Mouse (Mus musculus) E14TG2a.4 (cell line): ENCODE results near the gene F3.

Experiments
- H3K27me3 ChIP-seq: 2 replicates; pipeline ENCODE4 v1.6.1; 2014; ENCODE audit warnings: low read length, control low read depth; ENCODE audit not compliant: insufficient read depth
- H3K36me3 ChIP-seq: 2 replicates; pipeline ENCODE4 v1.6.1; 2014; ENCODE audit warnings: low read length, control low read depth; ENCODE audit not compliant: insufficient read depth
- H3K4me1 ChIP-seq: replicated peaks from 2 replicates; pipeline ENCODE4 v1.6.1; 2014; ENCODE audit warnings: low read depth, low read length, control low read depth
- H3K4me3 ChIP-seq: replicated peaks from 2 replicates; pipeline ENCODE4 v1.5.1; 2014; ENCODE audit warnings: mild to moderate bottlenecking, low read length
- H3K9me3 ChIP-seq: 2 replicates; pipeline ENCODE4 v1.6.1; 2014; ENCODE audit warnings: low read length, control low read depth
- CTCF ChIP-seq: conservative IDR thresholded peaks from 2 replicates; pipeline ENCODE4 v1.5.1; 2014; ENCODE audit warnings: low read length
- NANOG ChIP-seq: IDR thresholded peaks from 2 replicates; pipeline ENCODE4 v1.6.1; 2014; ENCODE audit warnings: borderline replicate concordance, low read length, mixed read lengths
- POU5F1 ChIP-seq: IDR thresholded peaks from 2 replicates; pipeline ENCODE4 v1.6.1; 2014; ENCODE audit warnings: low read length, borderline replicate concordance

Gene F3

GRCm38 (mm10) chr3:121700364-121700952 is 22.9 kb upstream of the F3 start:
- no peak for TF ChIP-seq NANOG
- no peak for TF ChIP-seq POU5F1
- TF ChIP-seq CTCF: no peak
- H3K9me3 ChIP-seq: no peaks in the 10 kb centered on the region
- no peaks in the 10 kb centered on the region for H3K36me3 ChIP-seq
- H3K27me3 ChIP-seq: peaks cover 4% of the 10 kb centered on the region
- no peaks in the 10 kb centered on the region for H3K4me1 ChIP-seq
- H3K4me3 ChIP-seq: no peak overlapping the region

GRCm38 (mm10) chr3:121703155-121703879 is 20.0 kb upstream of the F3 start:
- H3K4me1 ChIP-seq: no peaks in the 10 kb centered on the region
- peaks cover 4% of the 10 kb centered on the region for H3K27me3 ChIP-seq
- H3K9me3 ChIP-seq: no peaks in the 10 kb centered on the region
- TF ChIP-seq NANOG (no peak), POU5F1 (no peak), CTCF (no peak)
- no peak overlapping the region for H3K4me3 ChIP-seq
- H3K36me3 ChIP-seq: no peaks in the 10 kb centered on the region

- no peaks in the 10 kb centered on the region for H3K4me1 ChIP-seq
- no peaks in the 10 kb centered on the region for H3K36me3 ChIP-seq
- TF ChIP-seq CTCF: no peak
- no peak overlapping the region for H3K4me3 ChIP-seq
- no peaks in the 10 kb centered on the region for H3K9me3 ChIP-seq
- peaks cover 4% of the 10 kb centered on the region for H3K27me3 ChIP-seq
These were observed 19.5 kb upstream of the F3 start for GRCm38 (mm10) chr3:121703880-121704243.

GRCm38 (mm10) chr3:121706087-121706486 is 17.2 kb upstream of the F3 start:
- no peaks in the 10 kb centered on the region for H3K4me1 ChIP-seq
- TF ChIP-seq CTCF: no peak
- no peak for TF ChIP-seq POU5F1
- TF ChIP-seq NANOG: no peak
- H3K36me3 ChIP-seq: no peaks in the 10 kb centered on the region
- no peaks in the 10 kb centered on the region; the same call in 1 of the 2 replicates for H3K27me3 ChIP-seq
- H3K9me3 ChIP-seq: no peaks in the 10 kb centered on the region
- H3K4me3 ChIP-seq: no peak overlapping the region

GRCm38 (mm10) chr3:121707106-121707505 is 16.2 kb upstream of the F3 start:
- Histone ChIP-seq H3K4me3 (no peak overlapping the region), H3K36me3 (no peaks in the 10 kb centered on the region), H3K4me1 (no peaks in the 10 kb centered on the region), H3K9me3 (no peaks in the 10 kb centered on the region), H3K27me3 (peaks cover 4% of the 10 kb centered on the region; the same call in 1 of the 2 replicates)
- TF ChIP-seq POU5F1 (no peak), NANOG (no peak), CTCF (no peak)

GRCm38 (mm10) chr3:121710894-121711531 is 12.3 kb upstream of the F3 start:
- Histone ChIP-seq H3K4me3 (no peak overlapping the region), H3K9me3 (no peaks in the 10 kb centered on the region), H3K4me1 (no peaks in the 10 kb centered on the region), H3K27me3 (peaks cover 7% of the 10 kb centered on the region; the same call in 1 of the 2 replicates), H3K36me3 (no peaks in the 10 kb centered on the region)
- TF ChIP-seq NANOG (no peak), CTCF (no peak), POU5F1 (no peak)

- Histone ChIP-seq H3K36me3 (no peaks in the 10 kb centered on the region), H3K9me3 (no peaks in the 10 kb centered on the region), H3K27me3 (peaks cover 7% of the 10 kb centered on the region; the same call in 1 of the 2 replicates), H3K4me3 (no peak overlapping the region), H3K4me1 (no peaks in the 10 kb centered on the region)
- no peak for TF ChIP-seq CTCF
- TF ChIP-seq NANOG: no peak
- no peak for TF ChIP-seq POU5F1
These were observed 11.1 kb upstream of the F3 start for GRCm38 (mm10) chr3:121712222-121712621.

GRCm38 (mm10) chr3:121713151-121713701 is 10.1 kb upstream of the F3 start:
- H3K36me3 ChIP-seq: no peaks in the 10 kb centered on the region
- no peaks in the 10 kb centered on the region for H3K9me3 ChIP-seq
- H3K4me3 ChIP-seq: no peak overlapping the region
- H3K27me3 ChIP-seq: peaks cover 7% of the 10 kb centered on the region; the same call in 1 of the 2 replicates
- H3K4me1 ChIP-seq: no peaks in the 10 kb centered on the region
- no peak for TF ChIP-seq NANOG
- TF ChIP-seq CTCF: no peak
- TF ChIP-seq POU5F1: no peak
